Mouse (Mus musculus) gastrocnemius, postnatal 25 days (tissue): Measurements from ENCODE around the gene Ptpn7. TPM values are rescaled to one million over a fixed set of nuclear protein-coding genes. Genes with fewer than 3 reads are reported as not detected.

Experiments used
- DNase-seq: peaks from one replicate; pipeline ENCODE4 v3.0.0; 2022
- total RNA-seq, 2 experiments: library from RNA; stranded (reverse); gene quantifications; 1 replicate in 1 of 2; 2 replicates in 1 of 2; pipeline ENCODE4 v1.2.3; 2021

Ptpn7 gene
- total RNA-seq, 2 experiments from 2014 or later = 0.20 to 0.38 TPM

DNA sequence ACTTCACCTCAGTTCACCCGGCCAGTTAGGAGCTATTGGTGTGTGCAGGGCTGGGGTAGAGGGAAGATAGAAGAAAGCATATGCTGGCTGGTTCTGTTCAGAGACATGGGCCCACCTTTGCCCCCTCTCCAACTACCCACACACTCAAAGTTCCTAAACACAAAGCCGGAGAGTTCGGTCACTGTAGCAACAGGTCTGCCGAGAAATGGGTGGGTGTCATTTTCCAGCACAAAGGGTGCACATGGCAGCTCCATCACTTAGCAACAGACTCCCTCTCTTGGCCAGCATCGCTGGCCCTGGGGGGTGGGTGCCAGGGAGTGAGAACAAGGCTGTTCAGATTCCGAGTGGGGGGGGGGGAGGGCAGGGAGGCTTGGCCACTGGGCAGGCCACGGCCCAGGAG lies 26.6 kb downstream of the Ptpn7 start:
- no peak for DNase-seq

DNA sequence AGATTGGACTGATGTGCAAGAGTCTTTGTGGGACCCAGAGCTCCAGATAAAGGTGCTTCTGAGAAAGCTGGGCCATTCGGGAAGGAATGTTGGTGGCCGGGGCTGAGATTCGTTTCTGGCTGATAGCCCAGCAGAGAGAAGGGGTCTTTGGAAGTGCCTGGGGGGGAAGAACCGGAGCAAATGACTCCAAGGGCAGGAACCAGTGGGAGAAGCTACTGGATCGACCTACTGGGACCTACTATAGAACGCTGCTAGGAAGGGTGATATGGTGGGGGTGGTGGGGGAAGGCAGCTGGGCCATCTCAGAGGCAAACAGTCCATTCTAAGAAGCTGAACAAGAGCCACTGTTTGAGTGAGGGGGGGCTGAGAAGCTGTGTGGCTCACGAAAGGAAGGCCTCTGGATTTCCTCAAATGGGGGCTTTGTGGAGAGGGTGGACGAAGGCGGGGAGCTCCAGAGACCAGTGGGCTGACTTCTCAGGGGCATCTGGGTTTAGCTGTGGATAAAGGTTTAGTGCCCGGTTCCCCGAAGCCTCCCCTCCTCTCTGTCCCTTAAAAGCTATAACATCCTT lies 27.1 kb downstream of the Ptpn7 start:
- no peak for DNase-seq

DNA sequence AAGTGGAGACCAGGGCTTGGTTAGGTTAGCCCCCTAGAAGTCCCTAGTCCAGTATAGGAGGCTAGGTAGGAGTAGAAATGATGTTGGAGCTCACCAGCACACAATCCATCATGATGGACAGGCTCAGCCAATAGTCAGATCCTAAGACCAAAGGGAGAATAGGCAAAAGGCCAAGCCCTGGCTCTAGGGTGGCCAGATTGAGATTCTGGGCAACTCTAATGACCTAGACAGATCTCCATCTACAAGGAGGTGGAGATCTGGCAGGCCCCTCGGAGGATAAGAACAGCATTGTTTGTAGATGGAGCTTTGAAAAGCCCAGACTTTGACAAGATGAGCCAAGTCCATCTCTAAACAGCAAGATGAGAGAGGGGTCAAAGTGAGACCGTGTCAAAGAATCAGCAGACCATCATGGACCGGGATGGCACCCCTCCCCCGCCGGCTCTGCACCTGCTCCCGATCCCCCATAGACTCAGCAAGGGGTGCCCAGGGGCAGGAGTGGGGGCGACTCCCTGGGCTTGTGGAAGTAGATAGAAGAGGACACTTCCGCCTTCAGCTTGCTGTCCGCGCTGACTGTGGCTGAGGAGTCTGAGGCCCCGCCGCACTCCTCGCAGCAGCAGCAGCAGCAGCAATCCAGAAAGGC lies 28.0 kb downstream of the Ptpn7 start:
- no peak for DNase-seq

DNA sequence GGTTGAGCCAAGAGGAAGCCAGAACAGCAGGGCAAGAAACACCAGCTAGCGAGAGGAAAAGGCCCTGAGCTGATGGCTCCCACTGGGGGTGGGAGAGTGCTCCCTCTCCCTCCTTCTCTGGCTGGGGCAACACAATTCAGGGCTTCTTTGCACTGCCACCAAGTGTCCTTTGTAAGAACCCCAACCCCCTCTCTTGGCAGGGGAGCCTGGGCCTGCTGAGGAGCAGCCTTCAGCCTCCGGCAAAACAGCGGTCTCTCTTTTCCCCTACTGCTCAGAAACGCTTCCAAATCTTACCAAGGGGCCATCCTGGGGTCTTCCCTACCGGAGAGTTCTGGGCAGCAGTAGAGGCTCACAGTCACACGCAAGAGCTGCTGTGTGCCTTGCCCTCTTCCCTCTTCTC lies 30.2 kb downstream of the Ptpn7 start:
- no peak for DNase-seq

DNA sequence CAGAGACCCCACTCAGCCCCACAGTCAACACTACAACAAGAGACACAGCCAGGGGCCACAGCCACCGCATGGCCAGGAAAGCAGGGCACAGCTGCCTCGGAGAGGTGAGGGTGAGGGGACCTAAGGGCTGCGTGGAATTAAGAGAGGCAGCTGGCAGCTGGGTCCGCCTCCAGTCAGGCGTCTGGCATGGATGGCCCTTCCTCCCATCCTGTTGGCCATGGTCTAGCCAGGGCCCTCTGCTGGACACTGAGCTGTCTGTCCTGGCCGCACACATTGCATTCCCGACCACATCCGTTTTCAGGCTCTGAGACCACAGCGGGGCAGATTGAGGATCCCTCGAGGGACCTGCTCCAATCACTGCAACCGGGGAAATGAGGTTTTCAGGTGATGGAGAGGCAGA lies 34.9 kb downstream of the Ptpn7 start, which contains the start of gene Gpr37l1:
Gene Gpr37l1 (minus strand): TSS at position 247 of the 400 bp plus-strand sequence.
- no peak for DNase-seq

DNA sequence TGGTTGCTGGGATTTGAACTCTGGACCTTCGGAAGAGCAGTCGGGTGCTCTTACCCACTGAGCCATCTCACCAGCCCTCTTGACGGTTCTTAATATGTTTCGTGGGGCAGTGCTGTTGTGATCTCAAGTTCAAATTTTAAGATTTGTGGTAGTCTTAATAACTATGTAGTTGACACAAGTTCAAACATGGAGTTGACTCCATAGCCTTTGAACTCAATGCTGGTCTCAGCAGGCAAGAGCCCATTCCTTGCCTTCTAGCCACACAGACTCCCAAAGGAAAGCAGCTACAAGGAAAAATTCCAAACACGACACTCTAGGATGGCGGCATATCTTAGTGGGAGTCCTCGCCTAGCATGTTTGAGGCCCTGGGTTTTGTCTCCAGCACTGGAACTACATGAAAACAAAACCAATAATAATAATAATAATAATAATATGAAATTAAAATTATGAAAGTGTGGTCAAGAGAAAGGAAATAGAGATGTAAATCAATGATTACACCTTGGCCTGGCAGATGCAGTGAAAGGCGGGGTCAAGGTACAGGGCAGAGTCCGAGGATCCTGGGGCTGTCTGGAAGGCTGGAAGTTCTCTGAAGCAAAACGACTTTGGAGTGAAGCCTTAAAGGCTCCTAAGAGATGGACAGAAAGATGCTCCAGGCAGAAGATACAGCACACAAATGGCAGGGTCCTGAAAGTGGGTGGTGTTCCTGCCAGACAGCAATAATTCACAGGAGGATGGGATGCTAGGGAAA lies 36.1 kb downstream of the Ptpn7 start:
- no peak for DNase-seq

DNA sequence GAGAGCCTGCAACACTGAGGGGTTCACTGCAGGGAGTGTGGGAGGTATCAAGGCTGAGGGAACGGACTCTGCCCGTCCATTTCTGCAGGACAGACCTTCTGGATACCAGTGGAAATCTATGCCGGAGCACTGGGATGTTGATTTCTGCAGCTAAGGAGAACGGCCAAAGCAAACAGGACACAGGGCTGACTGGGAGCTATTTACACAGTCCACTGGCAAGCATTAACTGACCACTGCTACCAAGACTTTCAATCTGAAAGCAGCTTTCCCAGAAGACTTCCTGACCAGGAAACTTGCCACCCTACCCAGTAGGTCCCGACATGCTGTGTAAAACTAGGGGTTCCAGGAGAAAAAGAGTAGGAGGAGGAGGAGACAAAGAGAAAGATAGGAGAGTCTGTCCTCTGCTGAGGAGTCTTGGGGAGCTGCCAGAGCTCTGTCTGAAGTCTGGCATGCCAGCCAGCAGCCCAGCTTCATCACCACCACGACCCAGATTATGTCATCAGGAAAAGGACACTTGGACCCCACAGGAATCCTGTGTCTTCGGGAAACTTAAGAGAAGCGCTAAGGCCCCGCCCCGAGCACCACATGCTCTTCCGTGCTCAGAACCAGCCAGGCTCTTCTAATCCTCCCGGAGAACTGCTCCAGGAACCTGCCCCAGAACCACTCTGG lies 37.2 kb downstream of the Ptpn7 start:
- no peak for DNase-seq

DNA sequence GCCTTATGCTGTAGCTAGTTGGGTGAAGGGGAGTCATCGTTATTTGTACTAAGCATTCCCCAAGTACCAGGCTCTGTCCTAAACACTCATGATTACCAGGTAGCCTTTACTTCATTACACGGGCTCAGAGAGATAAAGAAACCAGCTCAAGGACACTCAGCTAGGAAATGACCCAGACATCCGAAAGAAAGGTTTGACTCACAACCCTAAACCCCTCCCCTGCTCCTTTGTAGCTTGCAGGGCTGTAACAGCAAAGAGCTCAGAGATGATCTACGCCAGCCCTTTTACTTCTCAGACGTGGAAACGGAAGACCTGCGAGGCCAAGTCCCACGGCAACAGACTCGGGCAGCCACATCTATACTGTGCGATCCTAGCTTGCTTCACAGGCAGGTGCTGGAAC lies 37.8 kb downstream of the Ptpn7 start:
- DNase-seq = no peak

DNA sequence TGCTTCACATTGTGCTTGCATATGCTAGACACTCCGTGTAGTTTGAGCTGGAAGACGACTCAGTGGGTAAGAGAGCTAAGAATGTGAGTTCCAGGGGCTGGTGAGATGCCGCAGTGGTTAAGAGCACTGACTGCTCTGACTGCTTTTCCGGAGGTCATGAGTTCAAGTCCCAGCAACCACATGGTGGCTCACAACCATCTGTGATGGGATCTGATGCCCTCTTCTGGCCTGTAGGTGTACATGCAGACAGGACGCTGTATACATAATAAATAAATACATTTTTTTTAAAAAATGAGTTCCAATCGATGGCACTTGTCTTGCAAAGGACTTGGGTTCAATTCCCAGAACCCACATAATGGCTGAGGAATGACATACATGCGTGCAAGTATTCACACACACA lies 38.7 kb downstream of the Ptpn7 start:
- no peak for DNase-seq

DNA sequence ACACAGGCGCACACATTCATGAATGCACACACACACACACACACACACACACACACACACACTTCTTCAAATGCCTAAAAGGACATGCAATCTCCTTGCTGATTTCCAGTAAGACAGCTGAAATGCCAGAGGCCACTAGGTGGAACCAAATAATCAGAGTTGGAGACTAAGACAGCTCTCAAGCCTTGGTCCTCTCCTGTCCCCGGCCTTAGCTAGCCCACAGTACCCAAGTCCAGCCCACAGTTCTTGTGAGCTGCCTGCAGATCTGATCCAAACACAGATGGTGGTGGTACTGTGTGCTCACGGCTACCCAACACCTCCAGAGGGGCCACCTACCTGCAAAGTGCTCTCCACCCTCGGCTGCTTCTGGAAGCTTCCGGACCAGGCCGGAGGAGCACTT lies 39.5 kb downstream of the Ptpn7 start:
- peak; percentile 47 for DNase-seq

DNA sequence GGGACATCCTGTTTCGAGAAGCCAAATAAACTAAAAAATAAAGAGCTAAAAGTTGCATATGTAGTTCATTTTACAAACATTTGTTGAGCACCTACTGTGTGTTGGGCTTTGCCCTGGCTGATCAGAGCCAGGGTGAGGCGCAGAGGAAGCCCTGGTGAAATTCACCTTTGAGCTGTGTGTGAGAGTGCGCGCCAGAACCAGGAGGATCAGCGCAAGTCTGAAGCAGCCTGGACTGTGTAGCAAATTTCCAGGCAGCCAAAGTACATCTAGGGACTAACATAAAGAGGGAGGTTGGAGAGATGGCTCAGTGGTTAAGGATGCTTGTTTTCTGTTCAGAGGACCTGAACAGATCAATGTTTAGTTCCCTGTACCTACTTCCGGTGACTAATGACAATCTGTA lies 40.8 kb downstream of the Ptpn7 start:
- DNase-seq = no peak

DNA sequence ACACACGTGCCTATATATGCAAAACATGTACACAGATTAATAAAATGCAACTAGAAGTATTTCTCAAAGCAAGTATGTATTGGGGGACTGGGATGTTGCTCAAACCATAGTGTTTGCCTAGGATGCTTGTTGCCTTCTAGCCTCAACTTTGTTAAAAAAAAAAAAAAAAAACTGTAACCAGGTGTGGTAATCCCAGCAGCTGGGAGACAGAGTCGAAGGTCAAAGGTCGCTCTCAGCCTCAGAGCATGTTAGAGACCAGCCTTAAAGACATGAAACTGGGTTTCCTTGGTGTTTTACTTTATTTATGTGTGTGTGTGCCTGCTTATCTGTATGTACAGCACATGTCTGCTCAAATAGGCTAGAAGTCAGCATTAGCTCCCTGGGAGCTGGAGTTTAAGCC lies 42.7 kb downstream of the Ptpn7 start:
- DNase-seq = no peak

DNA sequence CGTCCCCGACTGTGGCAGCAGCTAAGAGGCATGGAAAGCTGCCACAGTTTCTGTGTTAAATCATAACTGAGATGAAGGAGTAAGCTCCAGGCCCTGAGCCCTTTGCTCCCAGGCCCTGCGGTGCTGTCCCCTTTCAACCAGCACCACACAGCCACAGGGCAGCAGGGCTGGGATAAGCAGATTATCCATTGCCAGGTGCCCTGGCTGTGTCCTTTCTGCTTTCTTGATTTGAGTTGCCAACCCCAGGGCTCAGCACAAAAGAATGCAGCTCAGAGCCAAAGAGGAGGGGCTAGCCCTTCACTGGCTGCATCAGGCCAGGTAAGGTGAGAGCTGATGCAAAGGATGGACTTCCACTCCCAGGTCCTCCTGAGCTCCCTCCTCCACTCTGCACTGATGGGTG lies 45.2 kb downstream of the Ptpn7 start:
- DNase-seq = no peak

DNA sequence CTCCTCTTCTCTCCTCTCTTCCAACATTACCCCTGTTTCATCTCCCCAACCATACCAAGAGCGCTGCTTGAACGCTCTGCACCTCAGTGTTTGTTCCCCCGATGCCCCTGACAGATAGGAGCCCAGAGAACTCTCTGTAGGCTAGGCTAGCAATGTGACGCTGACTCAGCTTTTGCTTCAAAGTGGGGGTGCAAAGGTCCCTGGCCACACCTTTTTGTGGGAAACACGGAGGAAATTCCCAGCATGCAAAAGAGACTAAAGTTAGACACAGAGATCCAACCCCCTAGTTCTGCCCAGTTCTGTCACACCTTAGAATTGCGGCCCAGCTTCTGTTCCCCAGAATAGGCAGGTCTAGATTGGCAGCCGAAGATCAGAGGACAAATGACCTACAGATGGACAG lies 46.4 kb downstream of the Ptpn7 start:
- no peak for DNase-seq

DNA sequence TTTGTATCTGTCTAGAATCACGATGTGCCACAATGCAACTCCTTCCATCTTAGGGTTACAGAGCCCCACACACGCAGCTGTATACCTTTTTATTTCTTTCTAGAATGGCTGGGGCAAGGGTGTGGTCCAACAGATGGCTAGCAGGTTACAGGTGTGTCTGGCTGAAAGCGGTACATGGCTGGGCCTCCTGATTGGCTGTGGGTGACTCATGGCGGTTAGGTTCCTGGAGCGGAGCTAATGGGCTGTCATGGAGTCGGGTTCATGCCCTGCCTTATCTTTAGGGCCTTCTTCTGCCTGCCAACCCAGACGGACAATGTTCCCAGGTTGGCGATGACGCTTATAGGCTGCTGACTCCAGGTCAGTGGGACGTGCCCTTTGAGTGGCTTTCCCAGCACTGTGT lies 48.3 kb downstream of the Ptpn7 start:
- no peak for DNase-seq

DNA sequence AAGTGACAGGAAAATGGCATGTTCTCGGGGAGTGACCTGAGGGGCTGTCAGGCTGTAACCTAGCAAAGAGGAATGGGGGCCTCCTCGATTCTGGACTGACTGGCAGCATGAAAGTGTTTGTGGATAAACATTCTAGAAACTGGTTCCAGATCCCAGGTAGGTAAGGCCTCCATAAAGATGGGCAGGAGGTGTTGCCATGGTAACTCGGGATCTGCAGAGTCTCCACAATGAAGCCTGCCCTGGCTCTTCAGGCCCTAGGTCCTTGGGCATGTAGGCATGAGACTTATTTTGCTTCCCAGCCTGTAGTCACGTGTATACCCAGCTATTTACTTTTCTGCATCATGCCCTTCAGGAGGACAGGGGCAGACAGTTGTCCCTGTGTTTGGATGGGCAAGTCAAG lies 48.8 kb downstream of the Ptpn7 start:
- DNase-seq = no peak

DNA sequence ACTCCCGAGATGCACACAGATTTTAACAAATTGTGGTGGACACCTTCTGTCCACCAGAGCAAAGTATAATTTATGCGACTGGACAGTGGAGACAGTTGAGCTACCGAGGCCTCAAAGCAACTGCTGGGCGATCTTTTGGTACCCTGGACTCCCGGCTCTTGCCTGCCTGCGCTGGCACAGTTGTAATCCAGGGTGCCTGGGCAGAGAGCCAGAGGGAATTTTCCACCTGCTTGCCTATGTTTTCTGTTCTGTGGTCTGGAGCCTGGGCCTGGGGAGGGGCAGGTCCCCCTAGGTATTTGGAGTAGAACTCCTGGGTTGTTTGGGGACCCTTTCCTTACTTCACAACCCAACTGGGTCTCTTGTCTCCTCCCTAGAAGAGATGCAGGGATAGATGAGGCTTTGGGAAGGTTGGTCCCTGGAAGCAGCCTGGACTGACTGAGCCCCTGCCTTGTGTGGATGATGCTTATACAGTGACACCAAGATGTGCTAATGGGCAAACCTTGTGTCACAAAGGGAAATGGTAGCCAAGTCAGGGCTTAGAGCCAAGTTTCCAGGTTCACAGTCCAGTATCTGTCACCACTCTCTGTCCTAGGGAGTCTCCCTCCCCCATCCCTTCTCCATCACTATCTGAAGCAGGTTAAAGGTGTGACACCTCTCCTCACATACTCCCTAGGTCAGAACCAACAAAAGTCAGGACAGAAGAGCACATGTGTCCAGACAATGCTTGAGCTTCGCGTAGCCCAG lies 49.6 kb downstream of the Ptpn7 start:
- DNase-seq = no peak

DNA sequence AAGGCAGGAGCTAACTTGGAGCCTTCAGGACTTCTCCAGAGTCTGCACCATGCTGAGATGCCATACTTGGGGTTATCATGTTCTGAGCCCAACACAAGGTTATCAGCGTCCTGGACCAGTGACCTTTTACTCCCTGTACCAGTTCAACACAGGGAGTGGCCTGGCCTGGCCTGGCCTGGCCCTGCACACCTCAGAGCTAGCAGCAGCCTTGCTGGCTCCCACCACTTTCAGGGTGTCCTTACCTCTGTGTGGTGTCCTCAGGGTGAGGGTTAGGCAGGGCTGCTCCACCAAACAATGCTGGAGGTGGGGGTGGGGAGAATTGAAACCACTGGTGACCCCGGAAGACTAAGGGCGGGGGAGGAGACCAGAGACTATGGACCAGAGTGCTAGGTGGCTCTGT lies 50.5 kb downstream of the Ptpn7 start:
- no peak for DNase-seq

DNA sequence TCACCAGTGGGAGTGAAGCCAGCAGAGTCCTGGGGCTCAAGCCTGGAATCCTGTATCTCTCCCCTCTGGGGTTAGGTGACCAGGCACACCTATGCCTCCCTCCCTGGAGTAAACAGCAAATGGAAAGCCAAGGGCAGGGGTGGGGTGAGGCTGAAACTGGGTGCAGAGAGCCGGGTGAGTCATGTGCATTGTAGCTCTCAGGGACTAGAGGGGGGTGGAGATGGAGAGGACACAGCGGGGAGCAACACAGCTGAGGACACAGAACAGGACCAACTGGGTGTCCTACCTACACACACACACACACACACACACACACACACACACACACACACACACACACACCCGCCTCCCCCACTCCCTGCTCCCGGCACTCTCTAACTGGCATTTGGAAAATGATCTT lies 50.9 kb downstream of the Ptpn7 start:
- DNase-seq = no peak

DNA sequence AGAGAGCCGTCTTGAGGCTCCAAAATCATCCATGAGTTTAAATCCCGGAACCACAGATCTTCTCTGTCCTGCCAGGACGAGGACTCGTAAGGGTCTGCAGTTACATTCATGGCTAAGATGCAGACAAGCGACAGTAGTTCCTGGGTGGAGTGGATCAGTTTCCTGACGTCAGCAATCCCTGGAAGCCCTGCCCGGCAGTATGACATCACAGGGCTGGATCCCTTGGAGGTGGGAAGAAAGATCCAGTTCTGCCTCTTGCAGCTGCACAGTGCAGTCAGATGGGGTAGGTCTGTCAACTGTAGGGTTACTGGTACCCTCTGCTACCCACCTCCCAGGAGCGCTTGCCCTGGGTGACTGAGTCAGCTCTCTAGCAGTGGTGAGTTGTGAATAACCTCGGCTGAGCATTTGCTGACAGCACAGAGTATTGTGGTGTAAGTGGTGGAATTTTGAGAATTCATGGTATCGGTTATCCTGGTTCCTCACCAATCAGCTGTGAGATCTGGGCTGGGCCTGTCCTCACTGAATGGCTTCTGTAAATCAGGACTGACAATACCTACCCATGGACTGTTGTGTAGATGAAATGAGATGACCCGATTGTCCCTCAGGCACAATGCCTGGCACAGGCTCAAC lies 51.6 kb downstream of the Ptpn7 start:
- DNase-seq = no peak

DNA sequence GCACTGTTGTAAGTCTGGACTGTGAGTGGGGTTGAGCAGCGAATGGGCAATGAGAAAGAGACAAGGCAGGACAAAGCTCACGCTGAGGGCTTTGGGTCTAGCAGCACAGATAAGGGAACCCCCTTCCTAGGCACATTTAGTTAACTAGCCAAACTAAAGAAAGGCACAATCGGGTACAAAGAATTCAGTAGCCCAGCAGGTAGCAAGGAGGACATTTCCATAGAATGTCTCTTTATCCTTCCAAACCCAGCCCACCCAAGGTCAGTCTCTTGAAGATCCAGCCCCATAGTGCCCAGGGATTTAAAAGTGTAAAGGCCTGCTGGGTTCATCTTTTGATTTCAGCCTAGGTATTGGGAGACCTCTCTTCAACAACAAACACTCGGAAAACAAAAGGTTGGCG lies 53.4 kb downstream of the Ptpn7 start:
- no peak for DNase-seq

DNA sequence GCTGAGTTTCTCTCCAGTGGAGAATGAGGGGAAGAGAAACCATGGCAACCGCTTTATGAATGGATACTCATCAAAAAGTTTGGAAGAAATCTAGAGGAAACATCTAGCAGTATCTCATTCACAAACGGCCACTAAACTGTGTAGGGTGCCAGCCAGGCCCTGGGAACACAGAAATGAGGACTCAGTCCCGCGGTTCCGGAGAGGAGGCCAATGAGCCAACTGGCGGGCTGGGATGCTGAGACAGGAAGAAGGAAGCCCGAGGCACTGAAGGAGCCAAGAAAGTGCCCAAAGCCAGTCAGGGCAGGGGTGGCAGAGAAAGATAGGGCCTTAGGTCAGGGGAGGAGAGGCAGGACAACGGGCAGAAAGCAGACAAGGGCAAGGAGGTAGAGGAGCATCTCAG lies 53.9 kb downstream of the Ptpn7 start:
- DNase-seq = no peak
